Mouse (Mus musculus): ENCODE measurements at regions not wholly inside any gene's neighbourhood (a gene's known extent, or its start where the extent isn't known, plus 50 kb on each side); places are given as distances from the start of the nearest gene placed in this dataset.

- Histone ChIP-seq H3K79me2 (replicated peaks; ENCODE audit: control insufficient read depth, extremely low read depth, insufficient read depth, poor library complexity, severe bottlenecking) (no peaks in the 10 kb centered on the region), H3K9me3 (replicated peaks; ENCODE audit: low read length) (peaks cover 7% of the 10 kb centered on the region), H3K9ac (ENCODE audit: insufficient read depth, low read depth) (no peak overlapping the region), H3K27me3 (replicated peaks) (peaks cover 90% of the 10 kb centered on the region), H3K4me1 (ENCODE audit: control insufficient read depth in 1 of 2, insufficient read depth in 2 of 2) (peaks cover 0 to 4% of the 10 kb centered on the region in 2 experiments; a peak in 2 of 4 replicates), H3K4me3 (replicated peaks in 1 of 3; ENCODE audit: low read depth in 2 of 3, low read length in 2 of 3, poor library complexity in 1 of 3) (no peak overlapping the region), H3K36me3 (replicated peaks in 1 of 2; ENCODE audit: control insufficient read depth in 1 of 2, insufficient read depth in 1 of 2, low read length in 1 of 2) (no peaks in the 10 kb centered on the region), H3K4me2 (ENCODE audit: insufficient read depth, low read depth, poor library complexity, severe bottlenecking) (no peak overlapping the region), H3K27ac (ENCODE audit: insufficient read depth, low read depth) (no peak overlapping the region)
- DNase-seq (ENCODE audit: extremely low read depth) = no peak
- in situ Hi-C loops (cut with MboI; ENCODE audit: low pct_ligation_motif_present, low pct_unique_long_range_greater_than_20kb, low sequenced_read_pairs) (no loop called here), dilution Hi-C loops (cut with MboI; ENCODE audit: extremely low pct_ligation_motif_present, extremely low pct_unique_long_range_greater_than_20kb, low sequenced_read_pairs) (no loop called here)
- TF ChIP-seq MAX (IDR thresholded peaks at IDR 0.05; ENCODE audit: low read length) (no peak), SMC3 (IDR thresholded peaks at IDR 0.05; ENCODE audit: low read depth, low read length) (no peak)
Observed at GRCm38 (mm10) chr17:45929591-45929990, 102.6 kb downstream of the Vegfa start.

- Histone ChIP-seq H3K9ac (ENCODE audit: insufficient read depth, low read depth) (no peak overlapping the region), H3K4me1 (ENCODE audit: control insufficient read depth in 1 of 2, insufficient read depth in 2 of 2) (peaks cover 0 to 4% of the 10 kb centered on the region in 2 experiments; a peak in 2 of 4 replicates), H3K27ac (ENCODE audit: insufficient read depth, low read depth) (no peak overlapping the region), H3K36me3 (replicated peaks in 1 of 2; ENCODE audit: control insufficient read depth in 1 of 2, insufficient read depth in 1 of 2, low read length in 1 of 2) (no peaks in the 10 kb centered on the region), H3K4me2 (ENCODE audit: insufficient read depth, low read depth, poor library complexity, severe bottlenecking) (no peak overlapping the region), H3K4me3 (replicated peaks in 1 of 3; ENCODE audit: low read depth in 2 of 3, low read length in 2 of 3, poor library complexity in 1 of 3) (no peak overlapping the region), H3K9me3 (replicated peaks; ENCODE audit: low read length) (peaks cover 7% of the 10 kb centered on the region), H3K27me3 (replicated peaks) (peaks cover 91% of the 10 kb centered on the region), H3K79me2 (replicated peaks; ENCODE audit: control insufficient read depth, extremely low read depth, insufficient read depth, poor library complexity, severe bottlenecking) (no peaks in the 10 kb centered on the region)
- dilution Hi-C loops (cut with MboI; ENCODE audit: extremely low pct_ligation_motif_present, extremely low pct_unique_long_range_greater_than_20kb, low sequenced_read_pairs) (no loop called here), in situ Hi-C loops (cut with MboI; ENCODE audit: low pct_ligation_motif_present, low pct_unique_long_range_greater_than_20kb, low sequenced_read_pairs) (no loop called here)
- no peak for DNase-seq (ENCODE audit: extremely low read depth)
- no peak for TF ChIP-seq ZC3H11A (IDR thresholded peaks at IDR 0.05; ENCODE audit: low read depth, low read length)
- TF ChIP-seq NRF1 (IDR thresholded peaks at IDR 0.05; ENCODE audit: low read depth, low read length) = no peak
- TF ChIP-seq E2F4 (IDR thresholded peaks at IDR 0.05; ENCODE audit: insufficient replicate concordance, low read depth, low read length) = no peak
- no peak for TF ChIP-seq CHD2 (IDR thresholded peaks at IDR 0.05; ENCODE audit: low read length)
- no peak for TF ChIP-seq HCFC1 (IDR thresholded peaks at IDR 0.05; ENCODE audit: low read depth, low read length)
- TF ChIP-seq SIN3A (IDR thresholded peaks at IDR 0.05; ENCODE audit: low read length) = no peak
- no peak for TF ChIP-seq ZMIZ1 (IDR thresholded peaks at IDR 0.05; ENCODE audit: low read depth, low read length)
- no peak for TF ChIP-seq CTCF (conservative IDR thresholded peaks at IDR 0.05 in 1 of 2, IDR thresholded peaks at IDR 0.05 in 1 of 2; ENCODE audit: low read depth in 2 of 2, low read length in 2 of 2)
- TF ChIP-seq ETS1 (conservative IDR thresholded peaks at IDR 0.05; ENCODE audit: low read depth, low read length) = no peak
- TF ChIP-seq TBP (conservative IDR thresholded peaks at IDR 0.05; ENCODE audit: low read depth, low read length) = no peak
- TF ChIP-seq ELF1 (IDR thresholded peaks at IDR 0.05; ENCODE audit: low read depth, low read length) = no peak
Observed at GRCm38 (mm10) chr17:45928903-45929477, 103.2 kb downstream of the Vegfa start.

- DNase-seq (ENCODE audit: extremely low read depth) = no peak
- H3K27me3 ChIP-seq (replicated peaks) = peaks cover 91% of the 10 kb centered on the region
- H3K27ac ChIP-seq (ENCODE audit: insufficient read depth, low read depth) = no peak overlapping the region
- dilution Hi-C loops (cut with MboI; ENCODE audit: extremely low pct_ligation_motif_present, extremely low pct_unique_long_range_greater_than_20kb, low sequenced_read_pairs) = no loop called here
- no peaks in the 10 kb centered on the region for H3K36me3 ChIP-seq (replicated peaks in 1 of 2; ENCODE audit: control insufficient read depth in 1 of 2, insufficient read depth in 1 of 2, low read length in 1 of 2)
- H3K4me1 ChIP-seq (ENCODE audit: control insufficient read depth in 1 of 2, insufficient read depth in 2 of 2) = peaks cover 0 to 4% of the 10 kb centered on the region in 2 experiments; a peak in 2 of 4 replicates
- no peak overlapping the region for H3K4me2 ChIP-seq (ENCODE audit: insufficient read depth, low read depth, poor library complexity, severe bottlenecking)
- in situ Hi-C loops (cut with MboI; ENCODE audit: low pct_ligation_motif_present, low pct_unique_long_range_greater_than_20kb, low sequenced_read_pairs) = no loop called here
- H3K4me3 ChIP-seq (replicated peaks in 1 of 3; ENCODE audit: low read depth in 2 of 3, low read length in 2 of 3, poor library complexity in 1 of 3) = no peak overlapping the region
- no peak overlapping the region for H3K9ac ChIP-seq (ENCODE audit: insufficient read depth, low read depth)
- H3K79me2 ChIP-seq (replicated peaks; ENCODE audit: control insufficient read depth, extremely low read depth, insufficient read depth, poor library complexity, severe bottlenecking) = no peaks in the 10 kb centered on the region
- peaks cover 7% of the 10 kb centered on the region for H3K9me3 ChIP-seq (replicated peaks; ENCODE audit: low read length)
- no peak for TF ChIP-seq JUND (conservative IDR thresholded peaks at IDR 0.05; ENCODE audit: low read depth, low read length)
- no peak for TF ChIP-seq POLR2AphosphoS2 (IDR thresholded peaks at IDR 0.05; ENCODE audit: low read depth, low read length)
- no peak for TF ChIP-seq UBTF (IDR thresholded peaks at IDR 0.05; ENCODE audit: low read depth, low read length)
- TF ChIP-seq PAX5 (IDR thresholded peaks at IDR 0.05; ENCODE audit: low read length) = no peak
- TF ChIP-seq HCFC1 (IDR thresholded peaks at IDR 0.05; ENCODE audit: low read depth, low read length) = no peak
- TF ChIP-seq ETS1 (conservative IDR thresholded peaks at IDR 0.05; ENCODE audit: low read depth, low read length) = no peak
- no peak for TF ChIP-seq EP300 (IDR thresholded peaks at IDR 0.05; ENCODE audit: low read length)
- no peak for TF ChIP-seq MAFK (IDR thresholded peaks at IDR 0.05; ENCODE audit: insufficient replicate concordance, low read length)
- no peak for TF ChIP-seq MXI1 (IDR thresholded peaks at IDR 0.05; ENCODE audit: low read depth, low read length)
- TF ChIP-seq NELFE (IDR thresholded peaks at IDR 0.05; ENCODE audit: low read depth, low read length) = no peak
- no peak for TF ChIP-seq IRF4 (IDR thresholded peaks at IDR 0.05; ENCODE audit: low read depth, low read length)
- no peak for TF ChIP-seq RAD21 (IDR thresholded peaks at IDR 0.05; ENCODE audit: low read depth, low read length)
- TF ChIP-seq ZKSCAN1 (IDR thresholded peaks at IDR 0.05; ENCODE audit: borderline replicate concordance, low read depth, low read length) = no peak
- TF ChIP-seq CHD1 (IDR thresholded peaks at IDR 0.05; ENCODE audit: low read depth, low read length) = no peak
- TF ChIP-seq SMC3 (IDR thresholded peaks at IDR 0.05; ENCODE audit: low read depth, low read length) = no peak
- no peak for TF ChIP-seq ZC3H11A (IDR thresholded peaks at IDR 0.05; ENCODE audit: low read depth, low read length)
- TF ChIP-seq USF2 (conservative IDR thresholded peaks at IDR 0.05; ENCODE audit: low read depth, low read length) = no peak
- TF ChIP-seq ZMIZ1 (IDR thresholded peaks at IDR 0.05; ENCODE audit: low read depth, low read length) = no peak
Observed at GRCm38 (mm10) chr17:45928013-45928412, 104.2 kb downstream of the Vegfa start.

All from CH12.LX (cell line).